Comparison of ENCODE assay signal across 7 mouse cellular contexts in genomic region chr14:18238131-18238749, GRCm38 (mm10). TPM values are rescaled to one million over a fixed set of nuclear protein-coding genes. Genes with fewer than 3 reads are reported as not detected.
A peak's percentile ranks its signal among the peaks of the same experiment; 100 is the strongest.
DNase-seq lines count a peak whose midpoint lies in the region; ATAC-seq lines count a peak whose summit lies in the region.

No protein-coding gene starts in this region.

- H3K36me3 ChIP-seq in limb, embryonic 10.5 days: no peaks in the 10 kb centered on the region
- H3K36me3 ChIP-seq in midbrain, embryonic 13.5 days: no peaks in the 10 kb centered on the region

- DNase-seq in adrenal gland, adult 8-10 months: peak; percentile 98
- peak; percentile 96 for DNase-seq in embryo, embryonic 9.5 days (ENCODE audit: extremely low spot score)
- DNase-seq in kidney, adult 11 months: peak; percentile 99
- peak; percentile 97 for DNase-seq in limb, embryonic 10.5 days (ENCODE audit: low spot score)
- DNase-seq in spleen, adult 12 weeks (ENCODE audit: low spot score): peak; percentile 88

- peak overlapping the region; percentile 63 for H3K9ac ChIP-seq in midbrain, embryonic 13.5 days (replicated peaks)

- H3K27me3 ChIP-seq in limb, embryonic 10.5 days (ENCODE audit: low read depth, poor library complexity, severe bottlenecking): no peaks in the 10 kb centered on the region
- H3K27me3 ChIP-seq in midbrain, embryonic 13.5 days: no peaks in the 10 kb centered on the region

- under 1% methylated on average over 63 of the region's 71 CpGs for WGBS in limb, embryonic 10.5 days
- WGBS in midbrain, embryonic 13.5 days: under 1% methylated on average over 62 of the region's 71 CpGs

- peak overlapping the region; percentile 90 for H3K27ac ChIP-seq in limb, embryonic 10.5 days
- H3K27ac ChIP-seq in midbrain, embryonic 13.5 days: peak overlapping the region; percentile 81

- H3K4me3 ChIP-seq in limb, embryonic 10.5 days: peak overlapping the region; percentile 81
- H3K4me3 ChIP-seq in midbrain, embryonic 13.5 days (replicated peaks): peak overlapping the region; percentile 83

- ATAC-seq in granulocyte monocyte progenitor cell, adult 5-6 weeks (replicated peaks; ENCODE audit: poor library complexity, severe bottlenecking): peak; percentile 66
- peak; percentile 94 for ATAC-seq in midbrain, embryonic 13.5 days

- H3K4me2 ChIP-seq in midbrain, embryonic 13.5 days (replicated peaks): peak overlapping the region; percentile 76

- H3K4me1 ChIP-seq in limb, embryonic 10.5 days: peaks cover 6% of the 10 kb centered on the region; the same call in 1 of the 2 replicates
- H3K4me1 ChIP-seq in midbrain, embryonic 13.5 days (replicated peaks): 0 out of 2 replicates have a peak, but pooled peaks cover 3% of the 10 kb centered on the region

- no peaks in the 10 kb centered on the region for H3K9me3 ChIP-seq in limb, embryonic 10.5 days (replicated peaks)
- H3K9me3 ChIP-seq in midbrain, embryonic 13.5 days: no peaks in the 10 kb centered on the region

RNA-seq across cellular contexts. Expression of gene Nr1d2, which starts 0.7 kb away (rescaled TPM):
- total RNA-seq in adrenal gland, adult 8-10 months (2022): 100 to 1,000 TPM in 3 of 4 experiments, 10 to 100 TPM in 1; 98.8 to 150 (median 116) TPM
- total RNA-seq in granulocyte monocyte progenitor cell, adult 5-6 weeks (2014; fragmentation: Nextera tagmentation): 5.8 and 9.9 TPM in 2 replicates
- 7.8 and 9.5 TPM in 2 replicates for total RNA-seq in granulocyte monocyte progenitor cell, adult 5-6 weeks (2017)
- 4.0 and 5.0 TPM in 2 replicates for polyA plus RNA-seq in limb, embryonic 10.5 days (2016; fragmentation: Nextera tagmentation; extraction: Ambion mirVana)
- 4.0 and 5.1 TPM in 2 replicates for polyA plus RNA-seq in midbrain, embryonic 13.5 days (2015; fragmentation: Nextera tagmentation; extraction: Ambion mirVana)

RNA-seq across cellular contexts. Expression of gene Nkiras1, which starts 32.7 kb away (rescaled TPM):
- total RNA-seq in adrenal gland, adult 8-10 months (2022): 10 to 100 TPM; 24.8 to 27.4 (median 26.1) TPM
- 10.7 and 27.7 TPM in 2 replicates for total RNA-seq in granulocyte monocyte progenitor cell, adult 5-6 weeks (2014; fragmentation: Nextera tagmentation)
- 4.9 and 8.4 TPM in 2 replicates for total RNA-seq in granulocyte monocyte progenitor cell, adult 5-6 weeks (2017)
- 10.0 and 11.1 TPM in 2 replicates for polyA plus RNA-seq in limb, embryonic 10.5 days (2016; fragmentation: Nextera tagmentation; extraction: Ambion mirVana)
- polyA plus RNA-seq in midbrain, embryonic 13.5 days (2015; fragmentation: Nextera tagmentation; extraction: Ambion mirVana): 32.2 and 32.8 TPM in 2 replicates

RNA-seq across cellular contexts. Expression of gene Rpl15, which starts 33.0 kb away (rescaled TPM):
- 100 to 1,000 TPM; 673 to 753 (median 717) TPM for total RNA-seq in adrenal gland, adult 8-10 months (2022)
- 2,321 and 2,369 TPM in 2 replicates for total RNA-seq in granulocyte monocyte progenitor cell, adult 5-6 weeks (2014; fragmentation: Nextera tagmentation)
- total RNA-seq in granulocyte monocyte progenitor cell, adult 5-6 weeks (2017): 2,140 and 2,427 TPM in 2 replicates
- polyA plus RNA-seq in limb, embryonic 10.5 days (2016; fragmentation: Nextera tagmentation; extraction: Ambion mirVana): 460 and 562 TPM in 2 replicates
- 322 and 334 TPM in 2 replicates for polyA plus RNA-seq in midbrain, embryonic 13.5 days (2015; fragmentation: Nextera tagmentation; extraction: Ambion mirVana)

Comparison
In these comparisons a context has a peak if more than half of its experiments do, and no peak if none do; other contexts are left out.
1. Peak in every context shown above with its lines: DNase-seq, ATAC-seq, H3K4me3 ChIP-seq and H3K27ac ChIP-seq.
2. RNA of gene Nr1d2, which starts 0.7 kb away (total RNA-seq): 98.8 to 150 TPM in adrenal gland, adult 8-10 months; 5.8 to 9.9 TPM in granulocyte monocyte progenitor cell, adult 5-6 weeks; every median in the first group is over 4 times any median in the second.